Mouse (Mus musculus): ENCODE data around the gene Cdc42bpa. TPM values are rescaled to one million over a fixed set of nuclear protein-coding genes. Genes with fewer than 3 reads are reported as not detected.

The Cdc42bpa gene
- polyA plus RNA-seq (2015; fragmentation: Illumina TruSeq; extraction: RNeasy Lipid Tissue Mini Kit (QIAGEN cat#74804); ENCODE audit: low read depth, low replicate concordance): 113 TPM

GRCm38 (mm10) chr1:179959721-179960542, at the start of gene Cdc42bpa:
Gene Cdc42bpa, plus strand, starts transcription at chr1:179960472.

DNA sequence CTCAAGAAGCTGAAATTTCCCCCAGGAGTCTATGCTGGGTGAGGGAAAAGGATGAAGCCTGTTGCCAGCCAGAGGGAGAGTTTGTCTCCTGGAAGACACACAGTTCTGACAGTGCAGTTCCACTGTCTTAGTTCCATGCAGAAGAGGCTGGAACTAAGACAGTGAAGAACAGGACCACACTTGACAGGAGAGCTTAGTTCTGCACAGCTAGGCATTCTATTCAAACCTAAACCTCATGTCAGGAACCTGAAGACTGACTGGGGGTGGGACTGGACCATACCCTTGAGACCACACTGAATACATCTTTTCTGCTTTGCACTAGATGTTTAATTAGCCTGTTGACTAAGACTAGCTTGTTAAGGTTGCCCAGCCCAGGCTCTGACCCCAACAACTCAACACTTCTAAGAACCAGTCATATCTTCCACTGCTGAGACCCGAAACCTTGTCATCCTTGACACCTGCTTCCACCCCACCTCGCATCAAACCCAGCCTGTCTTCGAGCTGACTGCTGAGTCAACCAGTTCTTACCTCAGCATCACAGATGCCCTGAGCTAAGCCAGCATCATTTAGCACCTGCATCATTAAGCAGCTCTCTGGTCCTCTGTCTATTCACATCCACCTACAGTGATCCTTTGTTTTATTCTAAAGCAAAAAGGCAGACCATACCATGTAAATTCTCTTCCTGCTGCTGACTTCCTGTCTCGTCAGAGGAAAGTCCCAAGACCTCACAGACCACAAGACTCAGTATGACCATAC, 238.9 kb downstream of the Cdc42bpa start, which contains the start of gene Coq8a:
Coq8a (minus strand) TSS at position 644 of the 756 bp plus-strand sequence.

Other genes with a start within 250 kb of the Cdc42bpa start
- not detected for gene Kif28, start 215.2 kb upstream of the Cdc42bpa start, polyA plus RNA-seq (2015; fragmentation: Illumina TruSeq; extraction: RNeasy Lipid Tissue Mini Kit (QIAGEN cat#74804); ENCODE audit: low read depth, low replicate concordance)
- gene Gm10518, start 157.1 kb upstream of the Cdc42bpa start, polyA plus RNA-seq (2015; fragmentation: Illumina TruSeq; extraction: RNeasy Lipid Tissue Mini Kit (QIAGEN cat#74804); ENCODE audit: low read depth, low replicate concordance): not detected
- gene Ahctf1, start 156.8 kb upstream of the Cdc42bpa start, polyA plus RNA-seq (2015; fragmentation: Illumina TruSeq; extraction: RNeasy Lipid Tissue Mini Kit (QIAGEN cat#74804); ENCODE audit: low read depth, low replicate concordance): 27.4 TPM
- 44.3 TPM for gene Coq8a, start 239.1 kb downstream of the Cdc42bpa start, polyA plus RNA-seq (2015; fragmentation: Illumina TruSeq; extraction: RNeasy Lipid Tissue Mini Kit (QIAGEN cat#74804); ENCODE audit: low read depth, low replicate concordance)